Mouse (Mus musculus): Measurements from ENCODE around the gene Hbb-bh1. TPM values are rescaled to one million over a fixed set of nuclear protein-coding genes. Genes with fewer than 3 reads are reported as not detected.

Gene Hbb-bh1
- polyA plus RNA-seq (2015; fragmentation: Nextera tagmentation; extraction: Ambion mirVana) = 7.6 and 12.8 TPM in 2 replicates

- Histone ChIP-seq H3K27me3 (no peaks in the 10 kb centered on the region), H3K36me3 (no peaks in the 10 kb centered on the region), H3K27ac (no peak within 1 kb of the TSS), H3K9ac (no peak within 1 kb of the TSS), H3K4me1 (replicated peaks) (no peaks in the 10 kb centered on the region), H3K4me3 (no peak within 1 kb of the TSS), H3K9me3 (replicated peaks) (no peaks in the 10 kb centered on the region), H3K4me2 (no peak within 1 kb of the TSS)
- WGBS = 54% methylated on average over 2 of the region's 2 CpGs
- ATAC-seq (replicated peaks; ENCODE audit: insufficient number of reproducible peaks, insufficient read depth, low FRiP score, low read depth) = no peak
Measured at GRCm38 (mm10) chr7:103843034-103843433, at the start of gene Hbb-bh1. Gene Hbb-bh1, minus strand, starts transcription at chr7:103843164.

- Histone ChIP-seq H3K27ac (no peak within 1 kb of the TSS), H3K4me1 (replicated peaks) (no peaks in the 10 kb centered on the region), H3K36me3 (no peaks in the 10 kb centered on the region), H3K27me3 (no peaks in the 10 kb centered on the region), H3K4me2 (no peak within 1 kb of the TSS), H3K9me3 (replicated peaks) (no peaks in the 10 kb centered on the region), H3K9ac (no peak within 1 kb of the TSS), H3K4me3 (no peak within 1 kb of the TSS)
- no peak for ATAC-seq (replicated peaks; ENCODE audit: insufficient number of reproducible peaks, insufficient read depth, low FRiP score, low read depth)
Measured at GRCm38 (mm10) chr7:103886152-103886551, 43.2 kb upstream of the Hbb-bh1 start, which contains the start of gene Olfr66. Gene Olfr66, minus strand, starts transcription at chr7:103886252.

- WGBS = 59% methylated on average over 2 of the region's 2 CpGs
- no peaks in the 10 kb centered on the region for H3K4me1 ChIP-seq (replicated peaks)
- no peaks in the 10 kb centered on the region for H3K36me3 ChIP-seq
- ATAC-seq (replicated peaks; ENCODE audit: insufficient number of reproducible peaks, insufficient read depth, low FRiP score, low read depth) = no peak
- H3K9ac ChIP-seq = no peak overlapping the region
- no peak overlapping the region for H3K4me3 ChIP-seq
- no peaks in the 10 kb centered on the region for H3K27me3 ChIP-seq
- H3K27ac ChIP-seq = no peak overlapping the region
- H3K9me3 ChIP-seq (replicated peaks) = no peaks in the 10 kb centered on the region
- H3K4me2 ChIP-seq = no peak overlapping the region
Measured at GRCm38 (mm10) chr7:103877093-103877492, 34.1 kb upstream of the Hbb-bh1 start.

- WGBS = 41% methylated on average over 5 of the region's 5 CpGs
- no peak overlapping the region for H3K9ac ChIP-seq
- peaks cover 3% of the 10 kb centered on the region; the same call in 1 of the 2 replicates for H3K4me1 ChIP-seq (replicated peaks)
Measured at GRCm38 (mm10) chr7:103874451-103874850, 31.5 kb upstream of the Hbb-bh1 start.

GRCm38 (mm10) chr7:103873064-103873463 lies 30.1 kb upstream of the Hbb-bh1 start:
- 4% methylated on average over 1 of the region's 1 CpGs for WGBS
- Histone ChIP-seq H3K27me3 (no peaks in the 10 kb centered on the region), H3K4me3 (no peak overlapping the region), H3K9ac (no peak overlapping the region), H3K36me3 (no peaks in the 10 kb centered on the region), H3K9me3 (replicated peaks) (no peaks in the 10 kb centered on the region), H3K4me2 (no peak overlapping the region), H3K27ac (no peak overlapping the region), H3K4me1 (replicated peaks) (peaks cover 3% of the 10 kb centered on the region; the same call in 1 of the 2 replicates)
- ATAC-seq (replicated peaks; ENCODE audit: insufficient number of reproducible peaks, insufficient read depth, low FRiP score, low read depth) = no peak

More at GRCm38 (mm10) chr7:103874451-103874850, 31.5 kb upstream of the Hbb-bh1 start:
- no peak overlapping the region for H3K4me3 ChIP-seq
- H3K36me3 ChIP-seq = no peaks in the 10 kb centered on the region
- no peaks in the 10 kb centered on the region for H3K9me3 ChIP-seq (replicated peaks)
- H3K4me2 ChIP-seq = no peak overlapping the region
- H3K27ac ChIP-seq = no peak overlapping the region
- no peaks in the 10 kb centered on the region for H3K27me3 ChIP-seq
- no peak for ATAC-seq (replicated peaks; ENCODE audit: insufficient number of reproducible peaks, insufficient read depth, low FRiP score, low read depth)

- Histone ChIP-seq H3K9ac (no peak overlapping the region), H3K4me3 (no peak overlapping the region), H3K36me3 (no peaks in the 10 kb centered on the region), H3K27me3 (no peaks in the 10 kb centered on the region), H3K9me3 (replicated peaks) (no peaks in the 10 kb centered on the region), H3K4me1 (replicated peaks) (peaks cover 3% of the 10 kb centered on the region; the same call in 1 of the 2 replicates), H3K27ac (no peak overlapping the region), H3K4me2 (no peak overlapping the region)
- ATAC-seq (replicated peaks; ENCODE audit: insufficient number of reproducible peaks, insufficient read depth, low FRiP score, low read depth) = 0 out of 2 replicates have a peak, but pooled peaks have one; percentile 50
Measured at GRCm38 (mm10) chr7:103870667-103871066, 27.7 kb upstream of the Hbb-bh1 start.

GRCm38 (mm10) chr7:103865716-103866115 lies 22.8 kb upstream of the Hbb-bh1 start:
- Histone ChIP-seq H3K4me3 (no peak overlapping the region), H3K36me3 (no peaks in the 10 kb centered on the region), H3K27ac (no peak overlapping the region), H3K27me3 (no peaks in the 10 kb centered on the region), H3K4me2 (no peak overlapping the region), H3K9ac (no peak overlapping the region), H3K4me1 (replicated peaks) (peaks cover 3% of the 10 kb centered on the region; the same call in 1 of the 2 replicates), H3K9me3 (replicated peaks) (no peaks in the 10 kb centered on the region)
- no peak for ATAC-seq (replicated peaks; ENCODE audit: insufficient number of reproducible peaks, insufficient read depth, low FRiP score, low read depth)

- WGBS = 80% methylated on average over 3 of the region's 3 CpGs
- H3K4me1 ChIP-seq (replicated peaks) = no peaks in the 10 kb centered on the region
- no peaks in the 10 kb centered on the region for H3K27me3 ChIP-seq
- no peaks in the 10 kb centered on the region for H3K9me3 ChIP-seq (replicated peaks)
- ATAC-seq (replicated peaks; ENCODE audit: insufficient number of reproducible peaks, insufficient read depth, low FRiP score, low read depth) = no peak
- no peak overlapping the region for H3K9ac ChIP-seq
- no peak overlapping the region for H3K4me2 ChIP-seq
- H3K4me3 ChIP-seq = no peak overlapping the region
- no peaks in the 10 kb centered on the region for H3K36me3 ChIP-seq
- no peak overlapping the region for H3K27ac ChIP-seq
Measured at GRCm38 (mm10) chr7:103861531-103861930, 18.6 kb upstream of the Hbb-bh1 start.

GRCm38 (mm10) chr7:103860855-103861254 lies 17.9 kb upstream of the Hbb-bh1 start:
- WGBS = 31% methylated on average over 1 of the region's 1 CpGs
- H3K4me1 ChIP-seq (replicated peaks) = no peaks in the 10 kb centered on the region
- H3K27ac ChIP-seq = no peak overlapping the region
- no peak overlapping the region for H3K4me2 ChIP-seq
- peak; percentile 84; the same call in 1 of the 2 replicates for ATAC-seq (replicated peaks; ENCODE audit: insufficient number of reproducible peaks, insufficient read depth, low FRiP score, low read depth)
- no peak overlapping the region for H3K9ac ChIP-seq
- no peak overlapping the region for H3K4me3 ChIP-seq
- H3K36me3 ChIP-seq = no peaks in the 10 kb centered on the region
- H3K27me3 ChIP-seq = no peaks in the 10 kb centered on the region
- H3K9me3 ChIP-seq (replicated peaks) = no peaks in the 10 kb centered on the region

- H3K4me1 ChIP-seq (replicated peaks) = no peaks in the 10 kb centered on the region
- H3K4me3 ChIP-seq = no peak overlapping the region
- ATAC-seq (replicated peaks; ENCODE audit: insufficient number of reproducible peaks, insufficient read depth, low FRiP score, low read depth) = no peak; the same call in 1 of the 2 replicates
- H3K9me3 ChIP-seq (replicated peaks) = no peaks in the 10 kb centered on the region
- 14% methylated on average over 2 of the region's 2 CpGs for whole genome bisulfite sequencing
- no peak overlapping the region for H3K27ac ChIP-seq
- no peak overlapping the region for H3K9ac ChIP-seq
- H3K27me3 ChIP-seq = no peaks in the 10 kb centered on the region
- no peaks in the 10 kb centered on the region for H3K36me3 ChIP-seq
- H3K4me2 ChIP-seq = no peak overlapping the region
Measured at GRCm38 (mm10) chr7:103859076-103859475, 16.1 kb upstream of the Hbb-bh1 start.

GRCm38 (mm10) chr7:103854669-103855068 lies 11.7 kb upstream of the Hbb-bh1 start:
- Histone ChIP-seq H3K27me3 (no peaks in the 10 kb centered on the region), H3K4me3 (no peak overlapping the region), H3K4me2 (no peak overlapping the region), H3K27ac (no peak overlapping the region), H3K36me3 (no peaks in the 10 kb centered on the region), H3K4me1 (replicated peaks) (no peaks in the 10 kb centered on the region), H3K9me3 (replicated peaks) (no peaks in the 10 kb centered on the region), H3K9ac (no peak overlapping the region)
- 51% methylated on average over 1 of the region's 1 CpGs for WGBS
- ATAC-seq (replicated peaks; ENCODE audit: insufficient number of reproducible peaks, insufficient read depth, low FRiP score, low read depth) = no peak

- no peak within 1 kb of the TSS for H3K9ac ChIP-seq
- H3K4me1 ChIP-seq (replicated peaks) = no peaks in the 10 kb centered on the region
- H3K4me3 ChIP-seq = no peak within 1 kb of the TSS
- no peaks in the 10 kb centered on the region for H3K36me3 ChIP-seq
- H3K27me3 ChIP-seq = no peaks in the 10 kb centered on the region
- no peaks in the 10 kb centered on the region for H3K9me3 ChIP-seq (replicated peaks)
- no peak for ATAC-seq (replicated peaks; ENCODE audit: insufficient number of reproducible peaks, insufficient read depth, low FRiP score, low read depth)
- H3K27ac ChIP-seq = no peak within 1 kb of the TSS
- no peak within 1 kb of the TSS for H3K4me2 ChIP-seq
- WGBS = 57% methylated on average over 2 of the region's 2 CpGs
Measured at GRCm38 (mm10) chr7:103853090-103853489, 10.1 kb upstream of the Hbb-bh1 start, which contains the start of gene Hbb-y. Gene Hbb-y, minus strand, starts transcription at chr7:103853216.

Measured in heart, embryonic 15.5 days (tissue).